Mouse (Mus musculus): Measurements from ENCODE around the gene Usp39. TPM values are rescaled to one million over a fixed set of nuclear protein-coding genes. Genes with fewer than 3 reads are reported as not detected.

Gene Usp39
- polyA plus RNA-seq (2012; ENCODE audit: low replicate concordance): 9.0 and 13.2 TPM in 2 replicates

GRCm38 (mm10) chr6:72345074-72345567 is at the start of gene Usp39:
Usp39 (minus strand) TSS chr6:72345184.

GRCm38 (mm10) chr6:72389941-72390771 is 45.2 kb upstream of the Usp39 start, which contains the start of gene Vamp8:
Vamp8 (minus strand) TSS chr6:72390703.

GRCm38 (mm10) chr6:72380131-72380770 is 35.3 kb upstream of the Usp39 start, which contains the start of gene Vamp5:
Vamp5 (minus strand) TSS chr6:72380468.

GRCm38 (mm10) chr6:72366844-72367443 is 22.0 kb upstream of the Usp39 start, which contains the start of gene Rnf181:
Rnf181 (minus strand) TSS chr6:72366956.

GRCm38 (mm10) chr6:72355066-72355911 is 10.3 kb upstream of the Usp39 start, which contains the start of gene Tmem150a:
Tmem150a (plus strand) TSS chr6:72355447.

GRCm38 (mm10) chr6:72347166-72347941 is 2.4 kb upstream of the Usp39 start, which contains the start of gene 0610030E20Rik:
0610030E20Rik (plus strand) TSS chr6:72347317.

Other genes starting within 250 kb of the Usp39 start
- gene St3gal5, start 247.6 kb downstream of the Usp39 start, polyA plus RNA-seq (2012; ENCODE audit: low replicate concordance): 15.6 and 51.6 TPM in 2 replicates
- gene Atoh8, start 109.6 kb downstream of the Usp39 start, polyA plus RNA-seq (2012; ENCODE audit: low replicate concordance): 0.36 and 0.68 TPM in 2 replicates
- not detected in 2 replicates for gene Sftpb, start 40.6 kb downstream of the Usp39 start, polyA plus RNA-seq (2012; ENCODE audit: low replicate concordance)
- gene 0610030E20Rik, start 2.1 kb upstream of the Usp39 start, polyA plus RNA-seq (2012; ENCODE audit: low replicate concordance): 32.5 and 108 TPM in 2 replicates
- gene Tmem150a, start 10.3 kb upstream of the Usp39 start, polyA plus RNA-seq (2012; ENCODE audit: low replicate concordance): 8.8 and 12.1 TPM in 2 replicates
- 18.7 and 133 TPM in 2 replicates for gene Rnf181, start 21.8 kb upstream of the Usp39 start, polyA plus RNA-seq (2012; ENCODE audit: low replicate concordance)
- gene Vamp5, start 35.3 kb upstream of the Usp39 start, polyA plus RNA-seq (2012; ENCODE audit: low replicate concordance): 18.2 and 26.9 TPM in 2 replicates
- 15.4 and 75.0 TPM in 2 replicates for gene Vamp8, start 45.5 kb upstream of the Usp39 start, polyA plus RNA-seq (2012; ENCODE audit: low replicate concordance)
- 9.0 and 9.6 TPM in 2 replicates for gene Ggcx, start 69.1 kb upstream of the Usp39 start, polyA plus RNA-seq (2012; ENCODE audit: low replicate concordance)
- 16.0 and 28.7 TPM in 2 replicates for gene Mat2a, start 94.4 kb upstream of the Usp39 start, polyA plus RNA-seq (2012; ENCODE audit: low replicate concordance)
- gene Sh2d6, start 176.5 kb upstream of the Usp39 start, polyA plus RNA-seq (2012; ENCODE audit: low replicate concordance): 0.25 and 0.67 TPM in 2 replicates
- gene Capg, start 199.2 kb upstream of the Usp39 start, polyA plus RNA-seq (2012; ENCODE audit: low replicate concordance): 264 and 513 TPM in 2 replicates